Mouse (Mus musculus) brain, embryonic 14.5 days (tissue): ENCODE measurements around the gene Uba1. TPM values are rescaled to one million over a fixed set of nuclear protein-coding genes. Genes with fewer than 3 reads are reported as not detected.
A peak's percentile ranks its signal among the peaks of the same experiment; 100 is the strongest.

Source experiments
- DNase-seq: peaks from one replicate; pipeline ENCODE4 v3.0.0-alpha.2; 2011; ENCODE audit warnings: low read depth
- CTCF ChIP-seq: fragments of 200-500 bp; IDR thresholded peaks from 2 replicates; pipeline ENCODE4 v1.5.1; 2012; ENCODE audit warnings: inconsistent platforms, mild to moderate bottlenecking, moderate library complexity, borderline replicate concordance; ENCODE audit not compliant: insufficient read depth, insufficient read length; ENCODE audit errors: extremely low read depth
- POLR2A ChIP-seq: fragments of 200-500 bp; IDR thresholded peaks from 2 replicates; pipeline ENCODE4 v1.6.1; 2012; ENCODE audit warnings: mild to moderate bottlenecking, inconsistent platforms, borderline replicate concordance; ENCODE audit not compliant: poor library complexity, insufficient read depth, insufficient read length, severe bottlenecking; ENCODE audit errors: extremely low read depth
- polyA plus RNA-seq: library from polyadenylated mRNA; depleted of rRNA; stranded (reverse); fragments of >200 nt; gene quantifications from 2 replicates; pipeline ENCODE4 v1.2.3, GENCODE M21; 2012; rRNA removed

The Uba1 gene
- 580 and 611 TPM in 2 replicates for polyA plus RNA-seq

DNA sequence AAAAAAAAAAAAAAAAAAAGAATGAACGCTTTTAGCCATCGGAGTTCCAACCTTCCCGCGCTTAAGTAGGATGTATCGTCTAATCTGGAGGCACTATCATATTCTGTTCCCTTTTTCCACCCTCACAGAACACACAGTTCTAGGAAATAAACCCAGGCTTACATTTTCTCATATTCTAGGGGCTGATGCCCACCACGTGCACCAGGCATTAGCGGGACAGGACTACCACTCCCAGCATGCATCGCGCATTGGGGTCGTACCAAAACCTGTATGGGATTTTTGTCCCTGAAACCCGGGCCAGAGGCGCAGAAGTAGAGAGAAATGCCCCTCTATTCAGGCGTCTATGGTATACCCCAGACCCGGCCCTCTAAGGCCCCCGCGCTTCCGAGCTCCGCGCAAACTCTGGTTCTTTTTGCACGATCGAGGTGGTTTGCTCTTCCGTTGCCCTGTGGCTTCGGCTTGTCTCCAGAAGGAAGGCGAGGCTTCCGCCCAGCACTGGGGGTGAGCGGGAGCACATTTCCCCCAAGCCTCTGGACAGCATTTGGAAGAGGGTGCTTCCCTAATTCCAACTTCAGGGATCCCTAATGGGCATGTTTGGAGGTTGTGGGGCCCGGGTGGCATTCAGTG, at the start of gene Uba1:
Gene Uba1, plus strand, starts transcription at position 301 of the 627 bp plus-strand sequence.
- DNase-seq: peak; percentile 96
- TF ChIP-seq POLR2A (no peak), CTCF (no peak)

DNA sequence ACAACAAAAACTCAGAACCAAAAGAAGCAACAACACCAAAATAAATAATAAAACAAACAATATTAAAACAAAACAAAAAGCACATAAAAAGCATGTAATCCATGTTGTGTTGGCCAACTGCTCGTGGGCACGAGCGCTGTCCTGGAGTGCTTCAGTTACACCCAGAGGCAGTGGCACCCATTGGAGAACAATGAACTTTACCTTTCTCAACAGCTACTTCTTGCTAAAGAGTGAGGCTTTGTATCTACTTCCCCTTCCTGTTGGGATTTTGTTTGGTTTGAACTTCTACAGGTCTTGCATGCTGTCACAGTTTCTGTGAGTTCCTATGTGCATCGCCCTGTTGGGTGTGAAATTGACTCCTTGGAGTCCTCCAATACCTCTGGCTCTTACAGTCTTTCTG, 49.6 kb upstream of the Uba1 start:
- TF ChIP-seq POLR2A (no peak), CTCF (no peak)
- DNase-seq: no peak

GRCm38 (mm10) chrX:20616861-20617175, 41.3 kb upstream of the Uba1 start:
- no peak for DNase-seq
- TF ChIP-seq POLR2A (no peak), CTCF (no peak)

DNA sequence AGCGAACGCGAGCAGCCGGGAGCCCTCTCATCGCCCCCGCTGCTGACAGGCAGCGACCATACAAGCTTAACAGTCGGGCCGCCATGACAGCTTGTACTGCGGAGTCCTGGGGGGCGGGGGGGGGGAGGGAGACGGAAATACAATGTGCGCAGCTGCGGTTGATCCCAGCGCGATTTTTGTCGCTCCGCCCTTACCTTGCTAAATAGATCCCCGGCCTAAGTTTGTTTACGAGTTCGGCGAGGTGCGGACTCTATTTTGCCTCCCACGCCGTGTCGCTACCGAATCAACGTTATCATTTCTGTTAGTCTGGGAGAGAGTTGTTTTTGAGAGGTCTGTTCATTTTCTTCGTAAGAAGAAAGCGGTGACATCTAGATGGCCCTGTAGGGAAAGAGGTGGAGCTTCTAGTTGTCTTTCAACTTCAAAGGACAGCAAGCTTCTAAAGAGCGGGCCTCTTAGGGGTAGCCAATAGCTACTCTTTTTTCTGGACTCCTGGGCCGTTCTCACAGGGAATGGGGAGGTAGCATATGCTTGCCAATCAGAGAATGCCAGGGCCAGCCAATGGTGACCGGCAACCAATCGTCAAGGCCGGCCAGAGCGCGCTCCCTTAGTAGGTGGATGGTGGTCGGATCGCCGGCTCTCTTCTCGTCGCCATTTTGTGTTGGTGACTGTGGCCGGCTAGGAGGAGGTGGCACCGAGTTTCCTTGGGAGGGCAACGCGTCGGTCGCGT, 40.8 kb upstream of the Uba1 start, which contains the start of the genes Rbm10 and Ndufb11:
Gene Rbm10, plus strand, starts transcription at position 328 of the 727 bp plus-strand sequence.
Gene Ndufb11, minus strand, starts transcription at position 444 of the 727 bp plus-strand sequence.
- TF ChIP-seq CTCF (no peak), POLR2A (no peak)
- DNase-seq: peak; percentile 94

DNA sequence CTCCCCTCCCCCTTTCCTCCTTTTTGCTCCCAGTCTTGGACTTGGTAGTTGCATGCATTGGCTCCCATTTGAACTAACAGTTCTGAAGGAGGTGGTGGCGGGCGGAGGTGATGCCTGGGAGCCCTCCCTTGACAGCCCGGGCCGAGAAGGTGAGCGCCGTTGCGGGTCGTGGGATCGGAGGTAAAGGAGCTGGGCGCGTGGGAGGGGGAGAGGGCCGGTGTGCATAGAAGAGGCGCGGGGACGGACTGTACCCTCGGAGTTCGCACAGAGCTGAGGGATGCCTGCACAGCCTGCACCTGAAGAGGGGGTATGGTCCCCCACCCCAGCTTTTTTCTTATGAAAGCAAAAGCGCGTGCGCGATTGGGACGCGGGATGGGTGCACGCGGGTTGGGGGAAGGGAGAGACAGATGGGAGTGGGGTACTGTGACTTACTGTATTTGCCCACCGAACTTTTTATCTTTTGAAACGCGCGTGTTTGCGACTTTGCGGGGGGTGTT, 40.2 kb upstream of the Uba1 start:
- DNase-seq: peak; percentile 76
- TF ChIP-seq POLR2A (peak; percentile 15; the same call in 1 of the 2 replicates), CTCF (no peak)

DNA sequence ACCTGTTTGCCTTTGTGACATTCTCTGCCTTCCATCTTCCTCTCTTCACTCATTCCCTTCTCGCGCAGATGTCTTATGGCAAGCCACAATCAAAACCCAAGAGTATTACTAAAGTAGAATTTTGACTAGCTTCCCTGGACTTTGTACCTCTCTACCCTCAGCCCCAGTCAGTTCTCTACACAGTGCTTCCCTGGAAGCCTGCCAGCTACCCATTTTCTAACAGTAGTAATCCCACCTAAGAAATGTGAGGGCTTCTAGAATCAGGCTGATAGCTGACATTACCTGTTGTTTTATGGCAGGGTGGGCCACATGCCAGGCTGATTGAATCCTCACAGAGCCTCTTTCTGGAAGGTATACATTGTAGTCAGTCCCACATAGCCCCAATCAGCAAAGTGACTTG, 20.0 kb upstream of the Uba1 start:
- no peak for TF ChIP-seq POLR2A
- no peak for TF ChIP-seq CTCF

GRCm38 (mm10) chrX:20644780-20645179, 13.3 kb upstream of the Uba1 start:
- no peak for DNase-seq
- TF ChIP-seq CTCF (no peak), POLR2A (no peak)

More for the DNA sequence above, 20.0 kb upstream of the Uba1 start:
- no peak for DNase-seq

DNA sequence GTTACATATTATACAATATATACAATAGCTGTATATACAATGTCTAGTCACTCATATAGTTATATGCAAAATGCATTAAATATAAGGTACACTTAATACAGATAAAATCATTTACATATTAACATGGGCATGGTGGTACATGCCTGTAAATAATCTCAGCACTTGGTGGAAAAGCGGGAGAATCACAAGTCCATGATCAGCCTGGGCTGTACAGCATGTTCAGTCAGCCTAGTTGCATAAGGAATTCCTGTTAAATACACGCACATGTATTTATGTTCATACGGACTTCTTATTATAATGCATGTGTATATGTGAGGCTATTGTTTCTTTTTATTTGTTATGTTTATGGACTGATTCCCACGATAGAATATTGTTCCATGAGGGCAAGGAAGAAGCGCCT, 533 bp upstream of the Uba1 start:
- TF ChIP-seq POLR2A: no peak
- DNase-seq: no peak

- DNase-seq: peak; percentile 2
Measured at GRCm38 (mm10) chrX:20658891-20659406, 823 bp downstream of the Uba1 start.

DNA sequence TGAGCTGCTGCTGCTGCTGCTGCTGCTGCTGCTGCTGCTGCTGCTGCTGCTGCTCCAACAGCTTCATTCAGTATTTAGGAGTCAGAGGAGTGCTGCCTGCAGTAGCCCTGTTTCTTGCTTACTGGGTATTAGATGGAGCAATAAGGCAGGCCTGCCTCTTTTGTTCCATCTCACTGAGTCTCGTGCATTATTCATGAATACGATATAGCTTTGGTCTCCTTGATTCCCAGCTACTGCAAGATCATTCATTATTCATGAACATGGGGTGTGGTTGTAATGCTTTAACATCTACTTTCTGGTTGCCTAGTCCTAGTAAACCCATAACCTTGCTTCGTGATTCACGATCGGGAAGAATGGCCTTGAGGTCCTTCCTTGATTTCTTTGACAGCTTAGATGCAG, 4.2 kb downstream of the Uba1 start:
- TF ChIP-seq CTCF: no peak
- DNase-seq: peak; percentile 89

More at GRCm38 (mm10) chrX:20658891-20659406, 823 bp downstream of the Uba1 start:
- TF ChIP-seq CTCF: no peak
- TF ChIP-seq POLR2A: no peak

GRCm38 (mm10) chrX:20662716-20663443, 4.8 kb downstream of the Uba1 start:
- peak; percentile 96 for DNase-seq
- peak; percentile 38; the same call in 1 of the 2 replicates for TF ChIP-seq CTCF
- TF ChIP-seq POLR2A: peak; percentile 47; the same call in 1 of the 2 replicates
